Mouse (Mus musculus): ENCODE results near the gene Shb. TPM values are rescaled to one million over a fixed set of nuclear protein-coding genes. Genes with fewer than 3 reads are reported as not detected.

The Shb gene
- polyA plus RNA-seq, 1 experiment from 2014 or later: 2.5 TPM

- Histone ChIP-seq H3K9ac (replicated peaks) (no peak overlapping the region), H3K27ac (ENCODE audit: low read depth) (no peak overlapping the region), H3K4me3 (ENCODE audit: low read depth, low read length) (no peak overlapping the region), H3K27me3 (ENCODE audit: insufficient read depth, low read length) (no peaks in the 10 kb centered on the region), H3K4me1 (ENCODE audit: insufficient read depth) (peaks cover 39% of the 10 kb centered on the region), H3K36me3 (replicated peaks; ENCODE audit: insufficient read depth, low read length) (no peaks in the 10 kb centered on the region), H3K4me2 (ENCODE audit: low read depth, low read length) (no peak overlapping the region), H3K9me3 (ENCODE audit: low read length) (no peaks in the 10 kb centered on the region)
- WGBS (ENCODE audit: insufficient replicate concordance): 77% methylated on average over 6 of the region's 6 CpGs
- DNase-seq (no peak), ATAC-seq (no peak)
- TF ChIP-seq EP300 (IDR thresholded peaks at IDR 0.05; ENCODE audit: low read depth): no peak
- no peak for TF ChIP-seq CTCF (IDR thresholded peaks at IDR 0.05; ENCODE audit: low read depth)
These were observed 27.1 kb downstream of the Shb start for GRCm38 (mm10) chr4:45505191-45505590.

- no peak for DNase-seq
- no peak for TF ChIP-seq CTCF (IDR thresholded peaks at IDR 0.05; ENCODE audit: low read depth)
These were observed 28.5 kb downstream of the Shb start for GRCm38 (mm10) chr4:45503816-45504215.

GRCm38 (mm10) chr4:45503380-45503779, 28.9 kb downstream of the Shb start:
- H3K36me3 ChIP-seq (replicated peaks; ENCODE audit: insufficient read depth, low read length): no peaks in the 10 kb centered on the region
- H3K4me1 ChIP-seq (ENCODE audit: insufficient read depth): peaks cover 45% of the 10 kb centered on the region
- 78% methylated on average over 6 of the region's 6 CpGs for WGBS (ENCODE audit: insufficient replicate concordance)
- H3K27ac ChIP-seq (ENCODE audit: low read depth): no peak overlapping the region
- TF ChIP-seq EP300 (IDR thresholded peaks at IDR 0.05; ENCODE audit: low read depth): no peak
- TF ChIP-seq CTCF (IDR thresholded peaks at IDR 0.05; ENCODE audit: low read depth): no peak
- no peaks in the 10 kb centered on the region for H3K27me3 ChIP-seq (ENCODE audit: insufficient read depth, low read length)
- DNase-seq (no peak), ATAC-seq (no peak)
- no peaks in the 10 kb centered on the region for H3K9me3 ChIP-seq (ENCODE audit: low read length)
- no peak overlapping the region for H3K4me2 ChIP-seq (ENCODE audit: low read depth, low read length)
- no peak overlapping the region for H3K4me3 ChIP-seq (ENCODE audit: low read depth, low read length)
- H3K9ac ChIP-seq (replicated peaks): no peak overlapping the region

More at GRCm38 (mm10) chr4:45503816-45504215, 28.5 kb downstream of the Shb start:
- H3K4me2 ChIP-seq (ENCODE audit: low read depth, low read length): no peak overlapping the region
- H3K4me1 ChIP-seq (ENCODE audit: insufficient read depth): peaks cover 44% of the 10 kb centered on the region
- H3K27me3 ChIP-seq (ENCODE audit: insufficient read depth, low read length): no peaks in the 10 kb centered on the region
- WGBS (ENCODE audit: insufficient replicate concordance): 63% methylated on average over 3 of the region's 3 CpGs
- H3K4me3 ChIP-seq (ENCODE audit: low read depth, low read length): no peak overlapping the region
- H3K36me3 ChIP-seq (replicated peaks; ENCODE audit: insufficient read depth, low read length): no peaks in the 10 kb centered on the region
- H3K9me3 ChIP-seq (ENCODE audit: low read length): no peaks in the 10 kb centered on the region
- ATAC-seq: no peak
- no peak overlapping the region for H3K27ac ChIP-seq (ENCODE audit: low read depth)
- no peak overlapping the region for H3K9ac ChIP-seq (replicated peaks)

- ATAC-seq: no peak
- no peak overlapping the region for H3K27ac ChIP-seq (ENCODE audit: low read depth)
- TF ChIP-seq EP300 (IDR thresholded peaks at IDR 0.05; ENCODE audit: low read depth): no peak
- WGBS (ENCODE audit: insufficient replicate concordance): 82% methylated on average over 9 of the region's 9 CpGs
- H3K9ac ChIP-seq (replicated peaks): no peak overlapping the region
- no peak overlapping the region for H3K4me3 ChIP-seq (ENCODE audit: low read depth, low read length)
- no peaks in the 10 kb centered on the region for H3K9me3 ChIP-seq (ENCODE audit: low read length)
- no peaks in the 10 kb centered on the region for H3K36me3 ChIP-seq (replicated peaks; ENCODE audit: insufficient read depth, low read length)
- H3K4me1 ChIP-seq (ENCODE audit: insufficient read depth): peaks cover 35% of the 10 kb centered on the region
- no peak for DNase-seq
- H3K27me3 ChIP-seq (ENCODE audit: insufficient read depth, low read length): no peaks in the 10 kb centered on the region
- no peak overlapping the region for H3K4me2 ChIP-seq (ENCODE audit: low read depth, low read length)
These were observed 30.3 kb downstream of the Shb start for GRCm38 (mm10) chr4:45502002-45502401.

GRCm38 (mm10) chr4:45500381-45500780, 31.9 kb downstream of the Shb start:
- Histone ChIP-seq H3K4me3 (ENCODE audit: low read depth, low read length) (no peak overlapping the region), H3K36me3 (replicated peaks; ENCODE audit: insufficient read depth, low read length) (no peaks in the 10 kb centered on the region), H3K4me2 (ENCODE audit: low read depth, low read length) (no peak overlapping the region), H3K9me3 (ENCODE audit: low read length) (no peaks in the 10 kb centered on the region), H3K4me1 (ENCODE audit: insufficient read depth) (peaks cover 29% of the 10 kb centered on the region), H3K9ac (replicated peaks) (no peak overlapping the region), H3K27me3 (ENCODE audit: insufficient read depth, low read length) (no peaks in the 10 kb centered on the region), H3K27ac (ENCODE audit: low read depth) (no peak overlapping the region)
- ATAC-seq: no peak
- DNase-seq: no peak
- 55% methylated on average over 8 of the region's 8 CpGs for WGBS (ENCODE audit: insufficient replicate concordance)
- TF ChIP-seq EP300 (IDR thresholded peaks at IDR 0.05; ENCODE audit: low read depth): no peak
- no peak for TF ChIP-seq CTCF (IDR thresholded peaks at IDR 0.05; ENCODE audit: low read depth)

GRCm38 (mm10) chr4:45499556-45499955, 32.7 kb downstream of the Shb start:
- peak overlapping the region; percentile 49 for H3K27ac ChIP-seq (ENCODE audit: low read depth)
- H3K36me3 ChIP-seq (replicated peaks; ENCODE audit: insufficient read depth, low read length): no peaks in the 10 kb centered on the region
- 62% methylated on average over 10 of the region's 10 CpGs for WGBS (ENCODE audit: insufficient replicate concordance)
- no peak overlapping the region for H3K4me3 ChIP-seq (ENCODE audit: low read depth, low read length)
- ATAC-seq (peak; percentile 47), DNase-seq (no peak)
- peaks cover 32% of the 10 kb centered on the region for H3K4me1 ChIP-seq (ENCODE audit: insufficient read depth)
- H3K9ac ChIP-seq (replicated peaks): no peak overlapping the region
- TF ChIP-seq CTCF (IDR thresholded peaks at IDR 0.05; ENCODE audit: low read depth) (no peak), EP300 (IDR thresholded peaks at IDR 0.05; ENCODE audit: low read depth) (no peak)
- no peaks in the 10 kb centered on the region for H3K27me3 ChIP-seq (ENCODE audit: insufficient read depth, low read length)
- no peaks in the 10 kb centered on the region for H3K9me3 ChIP-seq (ENCODE audit: low read length)
- H3K4me2 ChIP-seq (ENCODE audit: low read depth, low read length): no peak overlapping the region

GRCm38 (mm10) chr4:45499081-45499480, 33.2 kb downstream of the Shb start:
- no peak for DNase-seq
- H3K27me3 ChIP-seq (ENCODE audit: insufficient read depth, low read length): no peaks in the 10 kb centered on the region
- H3K9ac ChIP-seq (replicated peaks): no peak overlapping the region
- peak overlapping the region; percentile 49 for H3K27ac ChIP-seq (ENCODE audit: low read depth)
- WGBS (ENCODE audit: insufficient replicate concordance): 50% methylated on average over 6 of the region's 6 CpGs
- TF ChIP-seq CTCF (IDR thresholded peaks at IDR 0.05; ENCODE audit: low read depth): no peak
- TF ChIP-seq EP300 (IDR thresholded peaks at IDR 0.05; ENCODE audit: low read depth): no peak
- H3K36me3 ChIP-seq (replicated peaks; ENCODE audit: insufficient read depth, low read length): no peaks in the 10 kb centered on the region
- peaks cover 35% of the 10 kb centered on the region for H3K4me1 ChIP-seq (ENCODE audit: insufficient read depth)
- no peak overlapping the region for H3K4me3 ChIP-seq (ENCODE audit: low read depth, low read length)
- no peak overlapping the region; the same call in 1 of the 2 replicates for H3K4me2 ChIP-seq (ENCODE audit: low read depth, low read length)
- no peaks in the 10 kb centered on the region for H3K9me3 ChIP-seq (ENCODE audit: low read length)
- ATAC-seq: no peak

All from liver, postnatal 0 days (tissue).